Mouse (Mus musculus) hindbrain, embryonic 11.5 days (tissue): Measurements from ENCODE around the gene Kif17. TPM values are rescaled to one million over a fixed set of nuclear protein-coding genes. Genes with fewer than 3 reads are reported as not detected.
"Not testable (repeated sequence)": the region's sequence is repeated elsewhere in the genome, so short reads cannot be mapped to it uniquely, and the experiment has no call there.

Experiments used
- ATAC-seq: fragments of 200-750 bp; cut with Nextera tagmentation; 2 replicates; pipeline ENCODE4 v1.8.0; 2017; ENCODE audit warnings: mild to moderate bottlenecking, moderate TSS enrichment, moderate library complexity; ENCODE audit not compliant: low FRiP score
- DNase-seq: peaks from one replicate; pipeline ENCODE4 v3.0.0-alpha.2; 2015; ENCODE audit warnings: low spot score
- H3K27ac ChIP-seq: fragments of 300-500 bp; sonication (generic); 2 replicates; pipeline ENCODE4 v1.5.1; 2014; ENCODE audit warnings: mild to moderate bottlenecking, low read depth, low read length
- H3K27me3 ChIP-seq: fragments of 300-500 bp; sonication (generic); 2 replicates; pipeline ENCODE4 v1.6.1; 2014; ENCODE audit warnings: mild to moderate bottlenecking, low read length, moderate library complexity, mixed read lengths; ENCODE audit not compliant: control insufficient read depth, insufficient read depth
- H3K36me3 ChIP-seq: fragments of 300-500 bp; sonication (generic); 2 replicates; pipeline ENCODE4 v1.6.1; 2014; ENCODE audit warnings: mild to moderate bottlenecking, low read length, moderate library complexity, mixed read lengths; ENCODE audit not compliant: control insufficient read depth, insufficient read depth
- H3K4me1 ChIP-seq: fragments of 300-500 bp; sonication (generic); replicated peaks from 2 replicates; pipeline ENCODE4 v1.6.1; 2014; ENCODE audit warnings: low read length, mixed read lengths; ENCODE audit not compliant: control insufficient read depth, insufficient read depth
- H3K4me2 ChIP-seq: fragments of 300-500 bp; sonication (generic); replicated peaks from 2 replicates; pipeline ENCODE4 v1.6.1; 2014; ENCODE audit warnings: mild to moderate bottlenecking, low read depth, low read length
- H3K4me3 ChIP-seq: fragments of 300-500 bp; sonication (generic); 2 replicates; pipeline ENCODE4 v1.5.1; 2014; ENCODE audit warnings: low read depth, low read length
- H3K9ac ChIP-seq: fragments of 300-500 bp; sonication (generic); 2 replicates; pipeline ENCODE4 v1.6.1; 2014; ENCODE audit warnings: low read depth, low read length
- H3K9me3 ChIP-seq: fragments of 300-500 bp; sonication (generic); 2 replicates; pipeline ENCODE4 v1.6.1; 2016; ENCODE audit warnings: low read length; ENCODE audit not compliant: control insufficient read depth
- WGBS: fragments of 180-500 bp; shearing (Covaris S2); extraction: QIAGEN DNeasy Blood & Tissue Kit; methylation state at CpG from one replicate; pipeline ENCODE4 v1.1.7; 2014; 5-methylcytosine and 5-hydroxymethylcytosine counted together
- polyA plus RNA-seq: library from polyadenylated mRNA; unstranded; fragments of >200 nt; fragmentation: Nextera tagmentation; extraction: Ambion mirVana; gene quantifications from 2 replicates; pipeline ENCODE4 v1.2.1, GENCODE M21; 2014

Kif17 gene
- polyA plus RNA-seq, 1 experiment from 2014 or later, result 0.31 TPM

- H3K27ac ChIP-seq, result peak overlapping the region; percentile 97
- peak overlapping the region; percentile 61 for H3K4me2 ChIP-seq
- H3K4me1 ChIP-seq, result 0 out of 2 replicates have a peak, but pooled peaks cover 3% of the 10 kb centered on the region
- H3K9ac ChIP-seq, result peak overlapping the region; percentile 80
- H3K9me3 ChIP-seq, result no peaks in the 10 kb centered on the region
- ATAC-seq (peak; percentile 91), DNase-seq (peak; percentile 91)
- no peaks in the 10 kb centered on the region; the same call in 1 of the 2 replicates for H3K27me3 ChIP-seq
- H3K36me3 ChIP-seq, result no peaks in the 10 kb centered on the region
- WGBS, result under 1% methylated on average over 45 of the region's 45 CpGs
- H3K4me3 ChIP-seq, result peak overlapping the region; percentile 90
Measured at GRCm38 (mm10) chr4:138325466-138326076, 75.3 kb downstream of the Kif17 start.

DNA sequence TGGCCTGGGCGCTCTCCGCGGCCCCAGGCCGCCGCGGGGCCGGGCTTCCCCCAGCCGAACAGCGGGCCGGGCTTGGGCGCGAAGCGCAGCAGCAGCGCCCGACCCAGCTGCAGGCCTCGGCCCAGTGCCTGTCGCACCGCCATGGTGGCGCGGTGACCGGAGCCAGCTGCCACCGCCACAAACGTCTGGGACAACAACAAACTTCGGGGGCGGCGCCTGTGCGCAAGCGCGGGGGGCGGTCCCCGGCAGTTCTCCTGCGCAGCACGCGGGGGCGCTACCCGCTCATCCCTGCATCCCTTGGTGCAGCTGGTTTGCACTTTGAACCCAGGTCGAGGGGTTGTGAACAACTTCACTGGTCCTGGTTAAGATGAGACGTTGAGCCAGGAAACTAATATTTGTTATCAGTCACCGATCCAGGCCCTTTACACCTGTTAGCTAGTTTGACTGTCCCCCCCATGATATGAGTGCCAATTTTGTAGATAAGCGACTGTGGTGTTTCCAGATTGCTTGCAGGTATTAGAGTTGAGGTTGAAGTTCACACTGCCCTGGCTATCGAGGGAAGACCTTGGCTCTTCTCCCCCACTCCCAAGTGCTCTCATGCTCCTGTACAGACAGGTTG lies 76.0 kb downstream of the Kif17 start, which contains the start of gene Pink1:
Gene Pink1, minus strand, starts transcription at position 231 of the 619 bp plus-strand sequence.
- ATAC-seq, result peak; percentile 74

GRCm38 (mm10) chr4:138327155-138327554 lies 76.9 kb downstream of the Kif17 start:
- not testable (repeated sequence) for H3K9ac ChIP-seq, H3K27me3 ChIP-seq, H3K4me2 ChIP-seq, H3K36me3 ChIP-seq, H3K4me1 ChIP-seq, H3K27ac ChIP-seq, H3K4me3 ChIP-seq, H3K9me3 ChIP-seq, ATAC-seq
- WGBS, result 60% methylated on average over 7 of the region's 12 CpGs
- DNase-seq, result peak; percentile 21

More for the DNA sequence above, 76.0 kb downstream of the Kif17 start, which contains the start of gene Pink1:
- 5% methylated on average over 41 of the region's 41 CpGs for WGBS
- Histone ChIP-seq H3K27me3 (no peaks in the 10 kb centered on the region; the same call in 1 of the 2 replicates), H3K9ac (peak within 1 kb of the TSS; percentile 80), H3K27ac (peak within 1 kb of the TSS; percentile 97), H3K4me1 (0 out of 2 replicates have a peak, but pooled peaks cover 3% of the 10 kb centered on the region), H3K36me3 (no peaks in the 10 kb centered on the region), H3K9me3 (no peaks in the 10 kb centered on the region), H3K4me2 (peak within 1 kb of the TSS; percentile 61), H3K4me3 (peak within 1 kb of the TSS; percentile 90)
- peak; percentile 91 for DNase-seq

DNA sequence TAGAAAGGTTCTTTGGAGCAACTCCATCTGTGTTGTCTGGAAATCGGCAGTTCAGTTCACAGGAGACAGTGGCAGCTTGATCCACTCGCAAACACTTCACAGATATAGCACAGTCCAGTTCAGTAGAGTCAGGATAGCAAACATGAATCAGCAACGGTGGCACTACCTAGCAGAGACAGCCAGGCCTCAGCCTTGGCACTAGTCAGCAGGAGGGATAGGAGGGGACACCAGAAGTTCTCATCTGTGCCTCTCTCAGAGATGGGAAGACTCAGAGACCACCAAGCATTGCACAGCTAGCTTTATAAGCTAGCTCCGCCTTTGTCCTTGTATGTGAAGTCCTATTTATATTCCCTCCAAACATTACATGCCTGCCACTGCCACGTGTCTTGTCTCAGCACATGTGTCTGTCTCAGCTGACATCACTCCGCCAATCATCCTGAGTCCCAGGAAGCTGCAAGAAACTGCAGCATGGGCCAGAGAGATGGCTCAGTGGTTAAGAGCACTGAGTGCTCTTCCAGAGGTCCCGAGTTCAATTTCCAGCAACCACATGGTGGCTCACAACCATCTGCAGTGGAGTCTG lies 77.7 kb downstream of the Kif17 start:
- 0 out of 2 replicates have a peak overlapping the region, but pooled peaks have one; percentile 15 for H3K9ac ChIP-seq
- 80% methylated on average over 7 of the region's 7 CpGs for WGBS
- H3K9me3 ChIP-seq, result no peaks in the 10 kb centered on the region
- peak overlapping the region; percentile 12; the same call in 1 of the 2 replicates for H3K4me3 ChIP-seq
- no peak for DNase-seq
- no peak for ATAC-seq
- no peaks in the 10 kb centered on the region for H3K36me3 ChIP-seq
- no peak overlapping the region for H3K27ac ChIP-seq
- 0 out of 2 replicates have a peak, but pooled peaks cover under 1% of the 10 kb centered on the region for H3K4me1 ChIP-seq
- peaks cover 2% of the 10 kb centered on the region; the same call in 1 of the 2 replicates for H3K27me3 ChIP-seq
- H3K4me2 ChIP-seq, result peak overlapping the region; percentile 31

DNA sequence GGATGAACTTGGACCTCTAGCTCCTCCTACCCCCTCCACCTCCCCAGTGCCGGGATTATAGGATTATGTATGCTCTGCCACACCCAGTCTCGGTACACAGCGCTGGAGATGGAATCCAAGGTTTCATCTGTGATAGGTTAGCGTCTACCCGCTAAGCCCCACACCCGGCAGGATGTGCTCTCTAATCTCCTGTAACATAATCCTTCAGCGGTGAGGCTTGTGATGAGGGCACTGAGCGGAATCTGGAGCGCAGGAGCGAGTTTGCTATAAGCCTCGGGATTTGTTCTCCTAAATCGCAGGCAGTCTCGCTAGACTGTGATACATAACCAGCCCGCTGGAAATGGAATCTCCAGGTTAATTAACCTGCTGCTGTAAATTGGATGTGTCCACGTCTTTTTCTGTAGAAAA lies 80.0 kb downstream of the Kif17 start:
- Histone ChIP-seq H3K9ac (no peak overlapping the region), H3K36me3 (no peaks in the 10 kb centered on the region), H3K4me1 (no peaks in the 10 kb centered on the region), H3K4me2 (no peak overlapping the region), H3K9me3 (no peaks in the 10 kb centered on the region), H3K27me3 (0 out of 2 replicates have a peak, but pooled peaks cover 2% of the 10 kb centered on the region), H3K27ac (no peak overlapping the region), H3K4me3 (no peak overlapping the region)
- 26% methylated on average over 15 of the region's 15 CpGs for WGBS
- DNase-seq (no peak), ATAC-seq (no peak)

DNA sequence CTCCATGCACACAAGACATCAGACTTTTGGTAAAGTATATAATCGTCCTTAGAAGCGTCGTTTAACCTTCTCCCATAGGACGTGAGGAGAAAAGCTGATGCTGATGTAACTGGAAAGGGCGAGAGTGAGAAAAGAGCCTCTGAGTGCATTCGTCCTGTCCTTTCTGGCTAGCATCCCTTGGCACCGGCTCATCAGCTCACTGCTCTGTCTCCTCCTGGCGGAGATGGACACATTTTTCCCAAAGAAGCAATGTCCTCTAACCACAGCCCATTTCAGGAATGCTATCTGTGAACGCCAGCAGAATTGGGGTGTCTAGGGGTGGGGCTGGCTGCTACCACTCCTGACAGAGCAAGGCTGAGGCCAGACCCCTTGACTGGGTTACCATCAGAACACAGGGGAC lies 81.4 kb downstream of the Kif17 start:
- H3K27me3 ChIP-seq, result 0 out of 2 replicates have a peak, but pooled peaks cover 2% of the 10 kb centered on the region
- no peak overlapping the region for H3K9ac ChIP-seq
- H3K4me2 ChIP-seq, result no peak overlapping the region
- no peak overlapping the region for H3K27ac ChIP-seq
- no peaks in the 10 kb centered on the region for H3K9me3 ChIP-seq
- H3K36me3 ChIP-seq, result no peaks in the 10 kb centered on the region
- ATAC-seq (no peak), DNase-seq (no peak)
- H3K4me1 ChIP-seq, result no peaks in the 10 kb centered on the region
- no peak overlapping the region for H3K4me3 ChIP-seq
- 79% methylated on average over 9 of the region's 9 CpGs for WGBS

GRCm38 (mm10) chr4:138333135-138333534 lies 82.9 kb downstream of the Kif17 start:
- 89% methylated on average over 4 of the region's 4 CpGs for WGBS
- Histone ChIP-seq H3K27me3 (0 out of 2 replicates have a peak, but pooled peaks cover 2% of the 10 kb centered on the region), H3K4me3 (no peak overlapping the region), H3K4me2 (no peak overlapping the region), H3K27ac (no peak overlapping the region), H3K9me3 (no peaks in the 10 kb centered on the region), H3K9ac (no peak overlapping the region), H3K4me1 (no peaks in the 10 kb centered on the region), H3K36me3 (no peaks in the 10 kb centered on the region)
- DNase-seq (no peak), ATAC-seq (no peak)

- WGBS, result 87% methylated on average over 12 of the region's 12 CpGs
- 0 out of 2 replicates have a peak, but pooled peaks cover 2% of the 10 kb centered on the region for H3K27me3 ChIP-seq
- H3K9ac ChIP-seq, result no peak overlapping the region
- H3K4me1 ChIP-seq, result no peaks in the 10 kb centered on the region
- DNase-seq, result no peak
- no peaks in the 10 kb centered on the region for H3K9me3 ChIP-seq
- no peaks in the 10 kb centered on the region for H3K36me3 ChIP-seq
- H3K27ac ChIP-seq, result no peak overlapping the region
- no peak overlapping the region for H3K4me3 ChIP-seq
- no peak overlapping the region for H3K4me2 ChIP-seq
- ATAC-seq, result no peak
Measured at GRCm38 (mm10) chr4:138335036-138335435, 84.8 kb downstream of the Kif17 start.
